Mouse (Mus musculus) heart, adult 9 months (tissue): ENCODE results near the gene Bglap3.
"Not testable (repeated sequence)": the region's sequence is repeated elsewhere in the genome, so short reads cannot be mapped to it uniquely, and the experiment has no call there.

Source experiments
- DNase-seq, 2 experiments: peaks; one replicate each; pipeline ENCODE4 v3.0.0; 2022; ENCODE audit warnings: low spot score in 2 of 2

Gene Bglap3

DNA sequence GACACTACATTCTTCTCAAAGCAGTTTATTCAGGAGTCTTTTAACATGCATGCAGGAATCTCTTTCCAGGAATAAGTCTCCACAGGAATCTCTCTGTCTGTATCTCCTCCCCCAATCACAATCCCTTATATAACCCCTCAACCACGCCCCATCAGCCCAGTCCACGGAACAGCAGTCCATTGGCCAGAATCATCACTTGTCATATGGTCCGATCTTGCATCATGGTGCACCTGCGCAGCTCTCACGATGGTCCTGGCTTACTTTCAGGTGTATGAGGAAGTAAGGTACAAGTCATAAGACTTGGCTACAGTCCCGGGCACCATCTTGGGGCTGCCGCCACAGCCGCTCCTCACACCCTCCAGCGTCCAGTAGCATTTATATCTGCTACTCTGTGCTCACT is at the start of gene Bglap3:
TSS of gene Bglap3 (minus strand) at position 101 of the 400 bp plus-strand sequence.
- not testable (repeated sequence) for DNase-seq

DNA sequence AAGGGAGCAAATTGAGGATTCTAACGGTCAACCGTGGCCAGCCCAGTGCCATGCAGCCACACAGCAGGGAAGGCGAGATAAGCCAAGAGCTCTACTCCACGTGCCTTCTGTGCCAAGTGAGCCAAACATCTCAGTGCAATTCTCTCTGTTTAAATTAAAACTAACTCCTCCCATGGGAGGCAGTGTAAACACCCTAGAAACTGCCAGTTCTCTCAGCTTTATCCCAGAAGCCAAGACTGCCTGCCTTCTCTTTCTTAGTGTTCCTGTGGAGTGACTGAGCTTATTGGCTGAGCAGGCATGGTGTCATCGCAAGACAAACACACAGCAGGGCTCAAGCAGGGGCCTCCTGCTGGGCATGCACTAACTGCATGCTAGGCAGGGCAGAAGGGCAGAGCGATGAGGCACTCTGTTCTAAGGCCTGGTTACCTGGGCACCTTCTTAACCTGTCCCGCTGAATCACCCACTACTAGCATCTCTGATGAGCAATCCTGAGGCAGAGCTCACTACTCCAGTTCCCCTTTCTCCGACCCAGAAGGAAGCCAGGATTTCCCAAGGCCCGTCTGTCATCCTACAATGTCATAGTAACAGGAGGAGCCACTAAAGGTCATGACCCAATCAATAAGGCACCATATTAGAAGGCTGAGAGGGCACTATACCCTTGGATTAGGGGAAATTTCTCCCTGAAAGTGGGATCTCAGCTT is 49.6 kb upstream of the Bglap3 start:
- DNase-seq, result no peak

DNA sequence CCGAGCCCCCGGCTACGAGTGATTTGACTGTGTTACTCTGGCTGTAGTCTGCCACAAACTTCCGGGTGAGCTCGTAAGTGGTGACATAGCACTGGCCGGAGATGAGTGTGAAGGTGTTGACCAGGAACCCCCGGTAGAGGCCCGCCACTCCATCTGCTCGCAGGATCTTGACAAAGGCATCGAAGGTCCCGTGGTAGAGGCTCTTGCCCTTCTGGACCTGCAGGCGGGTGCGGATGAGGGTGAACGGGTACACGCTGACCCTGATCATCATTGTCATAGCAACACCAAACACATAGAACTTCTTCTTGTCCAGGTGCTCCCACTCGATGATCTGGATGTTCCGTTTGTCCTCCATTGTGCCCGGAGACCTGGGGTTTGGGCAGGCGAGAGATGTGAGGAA is 48.2 kb upstream of the Bglap3 start:
- DNase-seq, result no peak

DNA sequence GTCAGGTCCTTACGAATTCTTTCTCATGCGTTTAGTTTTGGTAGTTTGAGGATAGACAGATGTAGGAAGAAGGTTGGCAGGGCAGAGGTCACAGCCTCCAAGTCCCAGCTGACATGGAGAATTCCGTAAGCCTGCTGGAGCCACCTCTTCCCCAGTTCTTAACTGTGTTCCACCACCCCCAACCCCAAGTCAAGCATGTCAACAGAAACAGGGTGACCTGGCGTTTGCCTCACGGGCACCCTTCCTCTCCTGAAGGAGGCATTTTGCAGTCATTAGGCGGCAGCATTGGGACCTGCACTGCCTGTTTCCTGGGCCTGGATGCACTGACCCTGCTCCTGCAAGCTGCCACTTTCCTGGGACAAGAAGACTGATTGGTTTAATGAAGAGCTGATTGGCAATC is 45.5 kb upstream of the Bglap3 start:
- DNase-seq, result no peak

DNA sequence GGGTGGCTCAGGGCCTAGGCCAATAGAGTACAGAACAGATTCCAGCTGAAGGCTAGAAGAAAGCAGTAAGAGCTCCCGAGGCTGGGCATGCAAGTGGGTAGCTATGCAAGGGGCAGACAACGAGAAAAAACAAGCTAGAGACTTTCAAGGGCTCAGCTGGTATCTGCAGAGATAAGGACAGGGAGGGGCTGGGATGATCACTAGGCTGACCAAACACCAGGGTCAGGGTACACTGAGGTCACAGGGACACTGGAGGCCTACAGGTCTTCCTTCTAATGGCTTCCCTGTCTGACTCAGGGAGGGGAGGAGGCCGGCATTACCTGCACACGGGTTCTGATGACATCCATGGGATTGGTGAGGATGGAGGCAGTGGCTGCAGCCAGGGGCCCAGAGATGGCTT is 43.1 kb upstream of the Bglap3 start:
- DNase-seq, result no peak

DNA sequence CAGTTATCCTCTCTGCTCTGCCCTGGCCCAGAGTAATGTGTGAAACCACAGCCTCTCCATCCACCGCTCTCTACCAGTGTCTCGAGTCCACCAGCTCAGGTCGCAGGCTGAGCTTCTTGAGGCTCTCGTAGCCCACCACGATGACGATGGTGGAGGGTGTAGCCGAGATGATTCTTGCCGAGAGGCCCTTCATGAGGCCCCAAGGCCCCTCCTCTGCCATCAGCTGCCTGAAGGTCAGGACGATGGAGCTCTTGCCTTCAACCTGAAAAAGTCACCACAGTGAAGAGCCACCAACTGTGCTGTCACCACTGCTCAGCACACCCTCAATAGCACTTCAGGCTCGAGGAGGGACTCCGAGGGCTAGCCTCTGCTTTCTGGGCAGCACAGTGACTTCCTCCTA is 40.1 kb upstream of the Bglap3 start:
- no peak for DNase-seq

DNA sequence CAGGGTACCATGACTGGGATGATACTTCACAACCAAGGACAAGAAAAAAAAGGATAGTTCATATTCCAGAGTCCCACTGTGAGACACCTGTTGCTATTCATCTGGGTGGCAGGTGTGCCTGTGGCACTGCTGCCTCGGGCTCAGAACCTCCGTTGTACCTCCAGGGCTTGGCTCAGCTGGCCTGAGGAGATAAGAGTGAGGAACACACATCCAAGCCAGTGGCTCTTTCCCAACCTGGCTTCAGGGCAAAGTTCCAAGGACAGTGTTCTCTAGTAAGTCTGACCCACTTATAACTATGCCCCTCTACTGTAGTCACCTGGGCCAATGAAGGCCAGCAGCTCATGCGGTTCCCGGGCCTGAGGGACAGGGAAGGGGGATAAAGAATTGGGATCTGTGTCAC is 39.1 kb upstream of the Bglap3 start:
- peak in 1 of 2 experiments; percentile 31 for DNase-seq

DNA sequence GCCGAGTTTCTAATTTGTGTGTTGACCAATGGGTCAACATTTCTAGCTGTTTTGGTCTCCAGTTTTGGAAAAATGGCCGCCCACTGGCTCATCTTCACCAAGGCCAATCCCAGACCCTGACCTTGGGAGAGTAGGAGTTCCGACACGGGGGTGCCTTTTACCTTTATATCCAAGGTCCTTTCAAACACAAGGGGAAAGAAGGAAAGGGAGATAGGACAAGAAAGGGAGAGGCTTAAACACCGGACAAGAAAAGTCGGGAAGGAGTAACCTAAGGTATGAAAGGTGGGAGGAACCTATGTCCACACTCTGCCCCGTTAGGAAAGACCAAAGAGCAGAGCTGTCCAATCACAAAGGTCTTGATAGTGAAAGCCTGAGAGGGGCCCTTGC is 38.1 kb upstream of the Bglap3 start:
- DNase-seq, result peak in 1 of 2 experiments; percentile 29

DNA sequence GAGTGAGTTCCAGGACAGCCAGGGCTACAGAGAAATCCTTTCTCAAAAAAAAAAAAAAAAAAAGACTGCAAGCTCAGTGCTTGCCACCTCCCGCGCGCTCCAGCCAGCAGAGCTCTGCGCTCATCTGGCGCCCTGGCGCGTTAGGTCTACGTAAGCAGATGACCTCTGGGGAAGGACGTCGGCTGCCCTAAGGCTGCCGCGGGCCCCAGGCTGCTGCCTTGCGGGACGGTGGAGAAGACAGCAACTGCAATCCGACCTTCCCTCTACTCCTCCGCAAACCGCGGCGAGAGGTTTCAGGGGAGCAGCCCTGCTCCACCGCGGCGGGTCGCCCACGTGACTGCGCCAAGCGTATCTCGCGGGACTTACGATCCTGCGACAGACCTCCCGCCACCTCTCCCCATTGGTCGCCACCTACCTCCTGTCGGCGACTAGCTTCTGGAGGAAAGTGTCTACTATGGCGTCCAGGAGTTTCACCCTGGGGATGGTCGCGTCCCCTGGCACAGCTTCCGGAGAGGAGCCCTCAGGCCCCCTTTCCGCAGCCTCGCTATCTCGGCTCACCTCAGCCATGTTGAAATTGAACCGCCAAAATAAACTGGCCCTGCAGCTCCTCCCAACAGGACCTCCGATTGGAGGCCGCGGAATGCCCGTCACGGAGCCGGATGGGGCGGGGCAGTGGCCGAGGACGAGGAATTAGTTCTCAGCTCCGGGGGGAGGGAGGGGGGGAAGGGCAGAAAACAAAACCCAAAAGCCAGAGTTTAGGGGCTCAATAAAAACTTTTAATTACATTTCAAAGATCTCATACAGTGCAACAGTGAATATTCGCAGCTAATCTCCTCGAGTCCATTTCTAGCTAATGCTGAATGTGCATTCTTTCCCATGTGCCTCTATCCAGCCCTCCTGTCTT is 37.5 kb upstream of the Bglap3 start, which contains the start of gene Pmf1:
TSS of gene Pmf1 (minus strand) at position 591 of the 904 bp plus-strand sequence.
- DNase-seq, result peak; percentile 95 to 96

DNA sequence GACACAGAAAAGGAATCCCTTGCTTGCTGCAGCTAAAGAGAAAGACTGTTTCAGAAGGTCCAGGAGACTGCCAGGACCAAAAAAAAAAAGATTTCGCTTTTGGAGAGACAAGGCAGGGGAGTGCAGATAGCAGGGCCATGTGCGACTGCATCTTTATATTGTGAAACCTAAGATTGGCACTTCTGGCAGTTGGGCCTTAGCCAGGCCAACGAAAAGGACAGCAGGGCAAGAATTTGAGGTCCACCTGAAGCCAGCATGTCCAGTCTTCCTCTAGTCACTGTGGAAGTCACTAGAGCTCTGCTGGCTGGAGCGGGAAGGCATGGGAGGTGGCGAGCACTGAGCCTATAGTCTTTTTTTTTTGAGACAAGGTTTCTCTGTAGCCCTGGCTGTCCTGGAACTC is 36.4 kb upstream of the Bglap3 start:
- DNase-seq, result no peak

DNA sequence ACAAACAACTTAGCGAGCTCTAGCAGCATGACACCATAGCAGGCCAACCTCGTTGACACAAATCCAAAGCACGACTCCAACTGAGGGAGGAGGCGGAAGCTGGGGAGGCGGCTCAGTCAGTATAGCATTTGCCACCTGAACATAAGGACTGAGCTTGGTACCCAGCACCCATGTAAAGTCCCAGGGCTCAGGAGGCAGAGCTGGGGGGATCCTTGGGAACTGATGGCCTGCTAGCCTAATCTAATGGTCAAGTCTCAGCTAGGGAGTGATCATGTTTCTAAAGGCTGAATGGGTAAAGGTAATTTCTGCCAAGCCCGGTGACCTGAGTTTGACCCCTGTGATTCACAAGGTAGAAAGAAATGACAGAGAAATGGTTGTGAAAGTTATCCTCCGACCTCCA is 35.0 kb upstream of the Bglap3 start:
- no peak for DNase-seq

DNA sequence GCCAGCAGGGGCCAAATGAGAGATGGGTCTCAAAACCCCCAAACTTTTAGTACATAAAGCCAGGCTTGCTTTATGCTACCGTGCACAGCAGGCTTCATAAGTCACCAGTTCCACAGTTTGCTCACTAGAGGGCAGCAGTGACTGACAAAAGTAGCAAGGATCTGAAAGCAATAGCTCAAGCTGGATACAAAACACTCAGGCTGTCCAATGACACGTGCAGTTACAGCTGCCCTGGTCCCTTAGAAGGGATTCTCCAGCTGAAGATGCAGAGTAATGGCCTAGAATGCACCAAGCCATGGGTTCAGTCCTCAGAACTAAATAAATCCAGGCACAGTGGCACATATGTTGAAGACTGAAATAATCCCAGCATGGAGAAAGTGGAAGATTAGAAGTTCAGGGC is 34.5 kb upstream of the Bglap3 start:
- peak; percentile 46 to 67 for DNase-seq

DNA sequence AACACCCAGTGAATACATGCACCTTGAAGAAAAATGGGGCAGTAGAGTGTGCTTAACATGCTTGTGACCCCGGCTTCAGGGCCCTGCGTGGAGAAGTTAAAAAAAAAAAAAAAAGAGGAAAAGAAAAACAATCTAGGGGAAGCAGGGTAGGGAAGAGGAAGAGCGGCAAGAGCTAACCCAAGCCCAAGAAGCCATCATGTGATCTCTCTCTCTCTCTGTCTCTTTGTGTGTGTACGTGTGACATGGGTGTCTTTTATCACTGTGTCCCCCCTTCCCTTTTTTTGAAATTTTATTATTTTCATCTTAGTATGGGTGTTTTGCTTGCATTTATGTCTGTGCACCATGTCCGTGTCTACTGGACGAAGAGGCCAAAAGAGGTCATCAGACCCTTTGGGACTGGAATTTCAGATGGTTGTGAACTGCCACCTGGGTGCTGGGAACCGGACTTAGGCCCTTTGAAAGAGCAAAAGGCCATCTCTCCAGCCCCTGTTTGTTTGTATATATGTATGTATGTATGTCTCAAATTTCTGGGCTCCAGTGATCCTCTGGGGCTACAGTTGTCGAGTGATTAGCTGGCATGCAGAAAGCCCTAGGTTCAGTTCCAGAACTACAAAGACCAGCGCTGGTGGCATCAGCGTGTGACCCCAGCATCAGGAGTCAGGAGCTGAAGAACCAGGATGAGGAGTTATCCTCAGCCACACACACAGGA is 31.1 kb upstream of the Bglap3 start:
- no peak for DNase-seq

DNA sequence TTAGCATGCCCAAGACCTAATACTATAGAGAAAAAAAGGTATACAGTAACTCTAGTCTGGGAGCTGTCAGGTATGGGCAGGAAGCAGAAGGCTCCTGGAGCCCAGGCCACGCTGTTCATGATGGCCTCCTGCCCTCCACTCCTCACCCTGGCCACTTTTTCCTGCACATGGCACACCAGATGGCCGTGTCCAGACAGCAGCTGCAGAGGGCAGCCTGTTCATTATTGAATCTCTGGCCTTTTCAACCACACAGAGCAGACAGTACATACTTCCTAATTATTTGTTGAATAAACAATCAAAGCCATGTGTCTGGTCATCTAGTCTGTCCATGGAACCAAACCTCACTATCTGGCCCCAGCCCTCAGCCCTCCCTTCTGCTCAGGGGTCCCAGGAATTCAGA is 26.1 kb upstream of the Bglap3 start:
- no peak for DNase-seq

DNA sequence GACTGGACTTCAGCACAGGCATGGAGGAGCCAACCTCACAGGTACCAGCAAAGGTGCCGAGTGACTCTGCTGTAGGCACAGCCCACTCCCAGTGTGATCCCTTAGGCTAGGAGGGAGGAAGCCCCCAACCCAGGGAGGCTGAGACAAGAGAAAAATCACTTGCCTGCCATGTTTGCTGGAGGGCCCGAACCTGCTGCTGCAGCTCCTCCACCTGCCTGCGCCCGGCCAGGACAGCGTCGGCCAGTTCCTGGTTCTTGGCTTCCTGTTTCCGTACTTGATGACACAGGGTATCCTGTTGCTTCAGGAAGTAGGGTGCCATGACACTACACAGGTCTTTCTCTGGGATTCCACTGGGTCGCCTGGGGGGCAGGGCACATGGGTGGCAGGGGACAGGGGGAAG is 23.2 kb upstream of the Bglap3 start:
- no peak for DNase-seq

DNA sequence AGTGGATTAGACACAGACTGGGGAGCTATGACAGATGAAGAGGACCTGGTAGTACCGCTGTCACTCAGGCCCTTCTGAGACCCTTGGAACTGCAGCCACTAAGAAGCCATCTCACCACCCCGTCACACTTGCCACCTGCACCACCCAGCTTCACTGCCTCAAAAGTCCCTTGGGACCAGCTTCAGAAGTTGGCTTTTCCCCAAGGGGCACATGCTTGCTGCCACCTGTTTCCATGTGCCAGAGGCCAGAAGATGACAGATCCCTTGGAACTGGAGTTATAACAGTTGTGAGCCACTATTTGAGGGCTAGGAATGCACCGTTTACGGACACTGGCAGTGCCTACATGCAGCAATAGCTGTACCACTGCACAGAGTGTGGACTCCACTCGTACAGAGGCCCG is 22.7 kb upstream of the Bglap3 start:
- DNase-seq, result no peak

DNA sequence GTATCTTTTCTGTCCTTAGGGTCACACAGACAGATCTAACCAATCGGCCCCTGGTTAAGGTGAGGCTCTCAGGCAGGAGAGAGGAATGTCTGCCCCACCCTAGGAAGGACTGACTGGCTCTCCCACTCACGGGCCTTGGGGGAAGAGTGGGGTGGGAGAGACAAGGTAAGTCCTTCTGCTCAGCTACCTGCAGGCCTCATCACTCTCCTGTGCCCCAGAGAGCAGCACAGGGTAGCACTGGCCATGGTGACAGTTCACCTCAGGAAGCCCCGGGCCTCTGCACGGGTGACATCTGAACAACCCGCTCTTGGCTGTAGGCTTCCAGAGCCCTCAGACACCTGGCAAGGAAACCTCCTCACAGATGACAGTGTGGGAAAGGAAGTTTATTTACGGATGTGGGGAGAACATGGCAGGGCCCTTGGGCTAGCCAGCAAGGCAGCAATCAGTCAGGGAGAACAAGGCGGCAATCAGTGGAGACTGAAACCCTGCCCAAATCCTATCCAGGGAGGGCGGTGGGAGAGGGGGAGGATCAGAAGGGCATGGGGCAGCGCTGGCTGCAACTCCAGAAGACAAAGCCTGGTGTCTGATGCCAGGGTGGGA is 21.3 kb upstream of the Bglap3 start:
- DNase-seq, result no peak

DNA sequence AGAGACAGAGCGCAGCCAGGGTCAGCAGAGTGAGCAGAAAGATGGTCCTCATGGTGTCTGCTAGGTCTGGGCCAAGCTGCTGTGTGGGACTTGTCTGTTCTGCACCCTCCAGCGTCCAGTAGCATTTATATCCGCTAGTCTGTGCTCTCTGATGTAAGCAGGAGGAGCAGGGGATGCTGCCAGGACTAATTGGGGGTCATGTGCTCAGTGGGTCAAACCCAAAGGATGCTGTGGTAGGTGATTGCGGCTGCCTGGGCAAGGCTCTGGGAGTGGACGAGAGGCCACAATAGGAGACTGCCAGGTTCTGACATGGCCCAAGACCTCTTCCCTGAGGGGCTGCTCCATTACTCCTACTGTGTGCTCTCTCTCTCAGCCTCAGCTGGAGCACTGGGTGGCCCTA is 11.8 kb upstream of the Bglap3 start, which contains the start of gene Bglap:
TSS of gene Bglap (minus strand) at position 101 of the 400 bp plus-strand sequence.
- DNase-seq, result no peak

DNA sequence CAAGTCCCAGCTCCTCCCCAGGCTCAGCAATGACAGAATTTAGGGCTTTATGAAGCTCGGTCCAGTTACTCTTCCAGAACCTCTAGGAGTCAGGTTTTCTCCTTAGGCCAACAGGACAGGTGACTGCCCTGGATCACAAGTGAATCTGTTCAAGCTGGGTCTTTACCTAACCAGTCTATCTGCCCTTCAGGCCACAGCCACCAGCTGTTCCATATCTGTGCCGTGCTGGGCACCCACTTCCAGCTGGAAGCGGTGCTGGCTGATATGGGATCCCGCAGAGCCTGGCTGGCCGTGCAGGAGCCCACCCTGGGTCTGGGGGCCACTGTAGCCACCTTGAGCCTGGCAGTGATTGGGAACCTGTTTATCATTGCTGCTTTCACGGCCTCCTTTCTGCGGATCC is 9.8 kb upstream of the Bglap3 start:
- DNase-seq, result not testable (repeated sequence)

DNA sequence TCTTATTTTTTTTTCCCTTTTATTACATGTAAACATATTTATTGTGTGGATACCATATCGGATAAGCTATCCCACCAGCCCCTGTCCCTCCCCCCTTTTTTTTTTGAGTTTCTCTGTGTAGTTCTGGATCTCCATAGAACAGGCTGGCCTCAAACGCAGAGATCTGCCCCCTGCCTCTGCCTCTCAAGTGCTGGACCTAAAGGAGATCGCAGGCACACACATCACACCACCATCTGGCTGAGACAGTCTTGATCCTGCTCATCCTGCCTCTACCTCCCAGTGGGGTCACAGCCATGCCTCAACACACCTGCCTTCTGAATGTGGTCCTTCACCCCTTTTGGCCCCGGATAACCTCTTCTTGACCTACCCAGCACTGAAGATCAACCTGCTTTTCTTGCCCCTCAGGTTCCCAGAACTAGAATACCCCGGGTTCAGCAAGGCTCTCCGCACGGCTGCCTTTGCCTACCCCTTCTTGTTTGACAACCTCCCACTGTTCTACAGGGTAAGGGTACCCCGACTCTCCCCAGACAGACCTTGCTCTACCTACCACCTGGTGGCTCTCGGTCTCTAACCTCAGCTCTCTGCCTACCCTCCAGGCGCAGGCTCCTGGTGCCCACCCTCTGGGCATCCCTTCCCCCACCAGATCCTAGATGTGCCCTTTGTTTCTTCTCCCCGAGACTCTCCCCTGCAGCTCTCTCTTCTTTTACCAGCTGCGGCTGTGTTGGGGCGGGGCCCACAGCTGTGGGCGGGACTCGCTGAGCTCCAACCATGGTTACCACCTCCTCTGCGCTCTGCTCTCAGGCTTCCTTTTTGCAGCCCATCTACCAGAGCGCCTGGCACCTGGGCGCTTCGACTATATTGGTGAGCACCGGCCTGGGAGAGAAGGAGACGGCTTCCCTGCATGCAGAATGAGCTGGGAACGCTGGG is 9.1 kb upstream of the Bglap3 start:
- not testable (repeated sequence) for DNase-seq

DNA sequence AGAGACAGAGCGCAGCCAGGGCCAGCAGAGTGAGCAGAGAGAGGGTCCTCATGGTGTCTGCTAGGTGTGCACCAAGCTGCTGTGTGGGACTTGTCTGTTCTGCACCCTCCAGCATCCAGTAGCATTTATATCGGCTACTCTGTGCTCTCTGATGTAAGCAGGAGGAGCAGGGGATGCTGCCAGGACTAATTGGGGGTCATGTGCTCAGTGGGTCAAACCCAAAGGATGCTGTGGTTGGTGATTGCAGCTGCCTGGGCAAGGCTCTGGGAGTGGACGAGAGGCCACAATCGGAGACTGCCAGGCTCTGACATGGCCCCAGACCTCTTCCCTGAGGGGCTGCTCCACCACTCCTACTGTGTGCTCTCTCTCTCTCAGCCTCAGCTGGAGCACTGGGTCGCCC is 6.1 kb upstream of the Bglap3 start, which contains the start of gene Bglap2:
TSS of gene Bglap2 (minus strand) at position 101 of the 400 bp plus-strand sequence.
- DNase-seq, result not testable (repeated sequence)
